Mouse (Mus musculus) heart, embryonic 10.5 days (tissue): ENCODE data around the gene Ms4a6b. TPM values are rescaled to one million over a fixed set of nuclear protein-coding genes. Genes with fewer than 3 reads are reported as not detected.
"Not testable (repeated sequence)": the region's sequence is repeated elsewhere in the genome, so short reads cannot be mapped to it uniquely, and the experiment has no call there.

Experiments used
- DNase-seq: peaks from one replicate; pipeline ENCODE4 v3.0.0-alpha.2; 2017; ENCODE audit warnings: low spot score
- H3K27ac ChIP-seq: fragments of 300-500 bp; sonication (generic); 2 replicates; pipeline ENCODE4 v1.5.1; 2016; ENCODE audit warnings: mild to moderate bottlenecking
- H3K27me3 ChIP-seq: fragments of 300-500 bp; sonication (generic); 2 replicates; pipeline ENCODE4 v1.6.1; 2016; ENCODE audit warnings: mild to moderate bottlenecking; ENCODE audit not compliant: poor library complexity, insufficient read depth, severe bottlenecking
- H3K36me3 ChIP-seq: fragments of 300-500 bp; sonication (generic); 2 replicates; pipeline ENCODE4 v1.6.1; 2016; ENCODE audit warnings: mild to moderate bottlenecking, moderate library complexity
- H3K4me1 ChIP-seq: fragments of 300-500 bp; sonication (generic); 2 replicates; pipeline ENCODE4 v1.6.1; 2016; ENCODE audit warnings: mild to moderate bottlenecking
- H3K4me3 ChIP-seq: fragments of 300-500 bp; sonication (generic); 2 replicates; pipeline ENCODE4 v1.5.1; 2016; ENCODE audit warnings: mild to moderate bottlenecking, moderate library complexity
- H3K9me3 ChIP-seq: fragments of 300-500 bp; sonication (generic); 2 replicates; pipeline ENCODE4 v1.6.1; 2016; ENCODE audit warnings: mild to moderate bottlenecking, moderate library complexity
- WGBS: fragments of 180-500 bp; shearing (Covaris S2); methylation state at CpG from one replicate; pipeline ENCODE4 v1.1.7; 2016; 5-methylcytosine and 5-hydroxymethylcytosine counted together
- polyA plus RNA-seq: library from polyadenylated mRNA; unstranded; fragments of >200 nt; fragmentation: Nextera tagmentation; extraction: Ambion mirVana; gene quantifications from 2 replicates; pipeline ENCODE4 v1.2.1, GENCODE M21; 2016

The Ms4a6b gene
- 0.18 and 0.72 TPM in 2 replicates for polyA plus RNA-seq

DNA sequence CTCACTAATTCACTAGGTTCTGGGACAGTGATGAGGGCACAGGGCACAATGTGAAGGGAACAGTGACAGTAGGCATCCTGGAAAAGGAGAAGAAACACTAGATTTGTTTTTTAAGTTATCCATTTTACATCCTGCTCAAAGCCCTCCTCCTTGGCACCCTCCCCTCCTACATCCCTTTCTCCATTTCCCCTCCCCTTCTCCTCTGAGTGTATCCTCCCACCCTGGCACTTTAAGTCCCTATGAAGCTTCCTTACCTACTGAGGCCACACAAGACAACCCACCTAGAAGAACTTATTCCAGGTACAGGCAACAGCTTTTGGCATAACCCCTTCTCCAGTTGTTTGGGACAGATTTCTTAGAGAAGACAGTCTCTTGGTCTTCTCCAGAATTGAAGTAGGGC, at the start of gene Ms4a6b:
Ms4a6b (plus strand) TSS at position 267 of the 400 bp plus-strand sequence.
- Histone ChIP-seq H3K4me1 (no peaks in the 10 kb centered on the region), H3K9me3 (no peaks in the 10 kb centered on the region), H3K27me3 (no peaks in the 10 kb centered on the region), H3K36me3 (no peaks in the 10 kb centered on the region), H3K27ac (no peak within 1 kb of the TSS), H3K4me3 (no peak within 1 kb of the TSS)
- DNase-seq = no peak

- H3K27me3 ChIP-seq, H3K36me3 ChIP-seq, H3K4me1 ChIP-seq, DNase-seq, H3K9me3 ChIP-seq, H3K4me3 ChIP-seq, H3K27ac ChIP-seq: not testable (repeated sequence)
- WGBS = 58% methylated on average over 1 of the region's 1 CpGs
Observed at GRCm38 (mm10) chr19:11468361-11468760, 48.0 kb upstream of the Ms4a6b start.

GRCm38 (mm10) chr19:11469215-11469614, 47.1 kb upstream of the Ms4a6b start, which contains the start of gene Ms4a6c:
Gene Ms4a6c, plus strand, starts transcription at chr19:11469366.
- 75% methylated on average over 4 of the region's 4 CpGs for WGBS
- not testable (repeated sequence) for H3K4me3 ChIP-seq, H3K27me3 ChIP-seq, DNase-seq, H3K36me3 ChIP-seq, H3K9me3 ChIP-seq, H3K4me1 ChIP-seq, H3K27ac ChIP-seq

DNA sequence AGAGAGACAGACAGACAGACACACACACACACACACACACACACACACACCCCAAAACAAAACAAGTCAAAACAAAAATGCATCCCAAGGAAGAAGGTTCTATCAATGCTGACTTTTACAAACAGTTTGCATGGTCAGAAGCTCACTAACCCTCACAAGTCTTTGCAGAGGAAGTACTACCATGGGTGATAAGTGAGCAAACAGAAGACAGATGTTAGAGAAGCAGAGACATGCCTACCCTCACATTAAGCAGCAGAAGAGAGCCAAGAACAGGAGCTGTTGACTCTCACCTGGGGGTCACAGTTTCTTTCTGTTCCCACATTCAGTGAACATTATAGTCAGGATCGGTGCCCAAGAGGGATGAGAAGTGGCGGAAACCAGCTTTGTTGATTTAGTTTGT, 36.6 kb upstream of the Ms4a6b start:
- H3K27me3 ChIP-seq = no peaks in the 10 kb centered on the region
- no peaks in the 10 kb centered on the region for H3K36me3 ChIP-seq
- DNase-seq = no peak
- H3K4me1 ChIP-seq = no peaks in the 10 kb centered on the region
- H3K27ac ChIP-seq = no peak overlapping the region
- WGBS = 80% methylated on average over 2 of the region's 2 CpGs
- H3K4me3 ChIP-seq = no peak overlapping the region
- H3K9me3 ChIP-seq = no peaks in the 10 kb centered on the region

GRCm38 (mm10) chr19:11482684-11483083, 33.6 kb upstream of the Ms4a6b start:
- Histone ChIP-seq H3K4me3 (no peak overlapping the region), H3K9me3 (no peaks in the 10 kb centered on the region), H3K36me3 (no peaks in the 10 kb centered on the region), H3K4me1 (no peaks in the 10 kb centered on the region), H3K27ac (no peak overlapping the region), H3K27me3 (no peaks in the 10 kb centered on the region)
- 84% methylated on average over 2 of the region's 2 CpGs for WGBS
- no peak for DNase-seq

GRCm38 (mm10) chr19:11483941-11484340, 32.4 kb upstream of the Ms4a6b start:
- WGBS = 66% methylated on average over 4 of the region's 4 CpGs
- DNase-seq = no peak
- Histone ChIP-seq H3K9me3 (no peaks in the 10 kb centered on the region), H3K27ac (no peak overlapping the region), H3K36me3 (no peaks in the 10 kb centered on the region), H3K4me1 (no peaks in the 10 kb centered on the region), H3K27me3 (no peaks in the 10 kb centered on the region), H3K4me3 (no peak overlapping the region)

- H3K27me3 ChIP-seq = no peaks in the 10 kb centered on the region
- 82% methylated on average over 3 of the region's 3 CpGs for WGBS
- H3K9me3 ChIP-seq = no peaks in the 10 kb centered on the region
- no peaks in the 10 kb centered on the region for H3K4me1 ChIP-seq
- no peak for DNase-seq
- no peak overlapping the region for H3K4me3 ChIP-seq
- H3K27ac ChIP-seq = no peak overlapping the region
- no peaks in the 10 kb centered on the region for H3K36me3 ChIP-seq
Observed at GRCm38 (mm10) chr19:11484388-11484787, 31.9 kb upstream of the Ms4a6b start.

DNA sequence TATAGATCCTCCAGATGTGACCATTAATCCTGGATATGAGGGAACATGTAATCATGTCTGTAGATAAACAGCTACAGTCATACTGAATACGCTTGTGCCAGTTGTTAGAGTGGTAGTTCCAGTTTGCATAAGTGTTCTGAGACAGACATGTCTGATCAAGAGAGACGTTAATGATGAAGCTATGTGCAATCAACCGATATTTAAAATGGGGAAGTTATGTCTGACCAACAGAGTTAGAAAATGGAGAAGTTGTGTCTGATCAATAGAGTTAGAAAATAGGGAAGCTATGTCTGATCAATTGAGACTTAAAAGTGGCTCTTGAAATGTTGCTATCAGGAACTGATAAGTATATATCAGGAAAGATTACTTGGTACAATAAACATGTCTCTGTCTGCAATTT, 31.0 kb upstream of the Ms4a6b start:
- Histone ChIP-seq H3K4me3 (no peak overlapping the region), H3K4me1 (no peaks in the 10 kb centered on the region), H3K36me3 (no peaks in the 10 kb centered on the region), H3K27ac (no peak overlapping the region), H3K9me3 (no peaks in the 10 kb centered on the region), H3K27me3 (no peaks in the 10 kb centered on the region)
- no peak for DNase-seq
- WGBS = 80% methylated on average over 3 of the region's 3 CpGs

- H3K4me3 ChIP-seq = no peak within 1 kb of the TSS
- no peaks in the 10 kb centered on the region for H3K4me1 ChIP-seq
- 68% methylated on average over 2 of the region's 2 CpGs for WGBS
- no peak for DNase-seq
- H3K9me3 ChIP-seq = no peaks in the 10 kb centered on the region
- no peaks in the 10 kb centered on the region for H3K27me3 ChIP-seq
- no peak within 1 kb of the TSS for H3K27ac ChIP-seq
- H3K36me3 ChIP-seq = no peaks in the 10 kb centered on the region
Observed at GRCm38 (mm10) chr19:11485746-11486145, 30.6 kb upstream of the Ms4a6b start, which contains the start of gene Gm8369. Gene Gm8369, plus strand, starts transcription at chr19:11485938.

DNA sequence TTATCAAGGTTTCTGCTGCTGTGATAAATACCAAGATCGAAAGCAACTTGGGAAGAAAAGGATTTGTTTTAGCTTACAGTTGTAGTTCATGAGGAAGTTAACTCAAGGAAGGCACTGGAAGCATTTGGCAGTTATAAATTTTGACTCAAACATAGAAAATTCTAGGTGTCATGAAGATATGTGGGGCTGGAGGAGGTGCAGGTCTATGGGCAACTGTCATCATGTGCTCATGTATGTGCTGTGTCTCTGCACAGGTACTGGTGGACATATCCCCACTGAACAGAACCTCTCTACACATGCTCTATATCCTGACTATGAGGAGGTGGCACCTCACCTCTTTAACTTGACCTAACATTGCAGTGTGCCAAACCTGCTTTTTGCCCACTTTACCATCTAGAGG, 29.7 kb upstream of the Ms4a6b start:
- H3K27ac ChIP-seq = no peak overlapping the region
- no peaks in the 10 kb centered on the region for H3K4me1 ChIP-seq
- no peak for DNase-seq
- H3K36me3 ChIP-seq = no peaks in the 10 kb centered on the region
- no peak overlapping the region for H3K4me3 ChIP-seq
- H3K27me3 ChIP-seq = no peaks in the 10 kb centered on the region
- 77% methylated on average over 1 of the region's 1 CpGs for WGBS
- no peaks in the 10 kb centered on the region for H3K9me3 ChIP-seq

DNA sequence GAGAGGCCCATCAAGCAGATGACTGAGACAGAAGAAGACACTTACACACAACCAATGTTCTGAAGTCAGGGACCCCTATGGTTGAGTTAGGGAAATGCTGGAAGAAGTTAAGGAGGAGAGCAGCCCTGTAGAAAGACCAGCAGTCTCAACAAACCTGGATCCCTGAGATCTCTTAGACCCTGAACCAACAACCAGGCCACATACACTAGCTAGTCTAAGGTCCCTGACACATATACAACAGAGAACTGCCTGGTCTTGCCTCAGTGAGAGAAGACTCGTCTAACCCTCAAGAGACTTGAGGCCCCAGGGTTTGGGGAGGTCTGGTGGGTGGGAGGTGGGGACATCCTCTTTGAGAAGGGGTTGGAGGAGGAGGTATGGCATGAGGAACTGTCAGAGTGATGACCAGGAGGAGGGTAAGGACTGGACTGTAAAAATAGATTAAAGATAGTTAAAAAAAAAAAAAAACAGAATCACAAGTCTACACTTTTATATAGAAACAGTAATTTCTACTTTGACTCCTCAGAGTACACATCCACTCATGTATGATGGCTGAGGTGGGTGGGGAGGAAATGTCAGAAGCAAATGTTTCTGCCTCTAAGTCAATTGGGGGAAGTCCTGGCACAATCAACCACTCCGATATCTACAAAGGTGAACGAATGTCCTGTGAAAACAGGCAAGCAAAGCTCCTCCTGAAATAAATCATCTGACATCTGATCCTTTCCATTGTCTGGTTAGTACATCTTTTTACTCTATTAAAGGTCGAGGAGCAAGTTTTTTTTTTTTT, 24.7 kb upstream of the Ms4a6b start:
- no peak overlapping the region for H3K4me3 ChIP-seq
- H3K9me3 ChIP-seq = no peaks in the 10 kb centered on the region
- DNase-seq = no peak
- WGBS = 64% methylated on average over 4 of the region's 4 CpGs
- no peaks in the 10 kb centered on the region for H3K36me3 ChIP-seq
- no peaks in the 10 kb centered on the region for H3K27me3 ChIP-seq
- no peak overlapping the region for H3K27ac ChIP-seq
- H3K4me1 ChIP-seq = no peaks in the 10 kb centered on the region

DNA sequence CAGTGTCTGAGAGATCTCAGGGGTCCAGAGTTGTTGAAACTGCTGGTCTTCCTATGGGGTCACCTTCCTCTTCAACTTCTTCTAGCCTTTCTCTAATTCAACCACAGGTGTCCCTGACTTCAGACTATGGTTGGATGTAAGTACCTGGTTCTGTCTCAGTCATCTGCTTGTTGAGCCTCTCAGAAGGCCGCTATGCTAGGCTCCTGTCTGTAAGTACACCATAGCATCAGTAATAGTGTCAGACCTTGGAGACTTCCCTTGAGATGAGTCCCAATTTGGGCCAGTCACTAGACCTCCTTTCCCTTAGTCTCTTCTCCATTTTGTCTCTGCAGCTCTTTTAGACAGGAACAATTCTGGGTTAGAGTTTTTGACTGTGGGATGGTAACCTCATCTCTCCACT, 23.6 kb upstream of the Ms4a6b start:
- H3K27me3 ChIP-seq = no peaks in the 10 kb centered on the region
- H3K4me3 ChIP-seq = no peak overlapping the region
- 53% methylated on average over 1 of the region's 1 CpGs for WGBS
- no peaks in the 10 kb centered on the region for H3K36me3 ChIP-seq
- H3K27ac ChIP-seq = no peak overlapping the region
- no peak for DNase-seq
- no peaks in the 10 kb centered on the region for H3K9me3 ChIP-seq
- H3K4me1 ChIP-seq = no peaks in the 10 kb centered on the region

- DNase-seq = no peak
- Histone ChIP-seq H3K4me3 (no peak overlapping the region), H3K36me3 (no peaks in the 10 kb centered on the region), H3K4me1 (no peaks in the 10 kb centered on the region), H3K27ac (no peak overlapping the region), H3K9me3 (no peaks in the 10 kb centered on the region), H3K27me3 (no peaks in the 10 kb centered on the region)
- 75% methylated on average over 3 of the region's 3 CpGs for WGBS
Observed at GRCm38 (mm10) chr19:11494519-11494918, 21.8 kb upstream of the Ms4a6b start.

GRCm38 (mm10) chr19:11496361-11496760, 20.0 kb upstream of the Ms4a6b start:
- H3K9me3 ChIP-seq = no peaks in the 10 kb centered on the region
- H3K4me1 ChIP-seq = no peaks in the 10 kb centered on the region
- H3K36me3 ChIP-seq = no peaks in the 10 kb centered on the region
- WGBS = 74% methylated on average over 6 of the region's 6 CpGs
- H3K27me3 ChIP-seq = no peaks in the 10 kb centered on the region
- no peak overlapping the region for H3K4me3 ChIP-seq
- no peak overlapping the region for H3K27ac ChIP-seq
- DNase-seq = no peak
